Mouse (Mus musculus) testis, postnatal 14 days (tissue): ENCODE measurements around the gene Limd1.

Source experiments
- DNase-seq: peaks from one replicate; pipeline ENCODE4 v3.0.0; 2021; ENCODE audit warnings: low spot score

The Limd1 gene

DNA sequence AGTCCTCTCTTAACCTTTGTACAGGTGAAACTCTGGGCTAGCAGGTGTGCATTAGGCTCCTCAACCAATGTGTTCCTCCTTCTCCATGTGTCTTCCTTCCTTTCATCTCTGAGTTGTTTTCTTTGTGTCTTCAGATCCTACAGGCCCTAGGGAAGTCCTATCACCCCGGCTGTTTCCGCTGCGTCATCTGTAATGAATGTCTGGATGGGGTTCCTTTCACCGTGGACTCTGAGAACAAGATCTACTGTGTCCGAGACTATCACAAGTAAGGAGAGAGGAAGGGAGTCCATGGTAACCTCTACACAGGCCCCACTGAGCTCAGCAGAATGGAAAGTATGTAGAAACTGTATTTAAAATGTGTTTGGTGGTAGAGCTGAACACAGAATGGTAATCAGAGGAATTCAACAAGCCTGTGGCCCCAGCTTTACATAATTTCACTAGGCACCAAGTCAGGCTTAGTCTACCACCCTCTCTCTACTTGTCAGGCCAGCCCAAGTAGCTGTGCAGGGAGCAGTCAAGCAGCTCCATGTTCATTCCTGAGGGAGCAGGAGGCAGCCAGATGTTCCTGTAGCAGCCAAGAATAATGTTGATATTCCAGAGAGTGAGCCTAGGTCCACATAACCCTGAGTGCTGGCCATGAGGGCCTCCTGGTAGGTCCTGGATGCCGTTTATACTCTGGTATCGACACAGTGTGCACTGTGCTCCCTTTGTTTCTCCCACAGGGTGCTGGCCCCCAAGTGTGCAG is 38.3 kb downstream of the Limd1 start:
- DNase-seq = no peak

DNA sequence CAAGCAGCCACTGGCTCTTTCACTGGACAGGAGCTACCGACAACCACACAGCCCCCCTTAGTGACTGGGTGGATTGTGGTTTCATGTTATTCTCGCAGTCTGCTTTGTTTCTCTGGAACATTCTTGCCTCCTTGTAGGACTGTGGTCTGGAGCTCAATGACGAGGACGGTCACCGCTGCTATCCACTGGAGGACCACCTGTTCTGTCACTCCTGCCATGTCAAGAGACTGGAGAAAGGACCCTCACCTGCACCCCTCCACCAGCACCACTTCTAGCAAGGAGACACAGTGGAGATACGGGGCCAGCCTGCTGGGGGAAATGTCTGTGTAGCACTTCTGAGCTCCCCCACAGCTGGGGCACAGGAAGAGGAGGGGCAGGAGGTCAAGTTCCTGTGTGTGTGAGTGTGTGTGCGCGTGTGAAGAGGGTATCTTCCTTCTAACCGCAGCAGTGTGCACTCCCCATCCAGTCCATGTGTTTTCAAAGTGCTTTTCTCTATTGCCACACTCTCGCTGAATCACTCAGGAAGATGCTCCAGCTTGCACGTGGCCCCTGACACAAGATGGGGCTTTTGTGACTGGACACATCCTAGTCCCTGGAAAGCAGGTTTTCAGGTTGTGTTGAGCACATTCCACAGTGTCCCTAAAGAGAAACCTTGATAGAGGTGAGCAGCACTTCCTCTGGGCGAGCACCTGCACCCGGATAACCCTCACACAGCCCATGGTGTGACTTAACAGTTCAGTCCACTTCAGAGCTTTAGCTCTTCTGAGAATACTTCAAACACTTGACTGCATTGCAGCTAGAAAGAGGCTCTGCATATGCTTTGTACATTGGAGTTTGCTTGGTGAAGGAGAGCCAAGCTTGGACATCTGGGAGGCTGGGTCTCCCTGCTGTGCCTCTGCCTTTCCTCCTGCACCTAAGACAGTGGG is 40.7 kb downstream of the Limd1 start:
- DNase-seq = no peak

DNA sequence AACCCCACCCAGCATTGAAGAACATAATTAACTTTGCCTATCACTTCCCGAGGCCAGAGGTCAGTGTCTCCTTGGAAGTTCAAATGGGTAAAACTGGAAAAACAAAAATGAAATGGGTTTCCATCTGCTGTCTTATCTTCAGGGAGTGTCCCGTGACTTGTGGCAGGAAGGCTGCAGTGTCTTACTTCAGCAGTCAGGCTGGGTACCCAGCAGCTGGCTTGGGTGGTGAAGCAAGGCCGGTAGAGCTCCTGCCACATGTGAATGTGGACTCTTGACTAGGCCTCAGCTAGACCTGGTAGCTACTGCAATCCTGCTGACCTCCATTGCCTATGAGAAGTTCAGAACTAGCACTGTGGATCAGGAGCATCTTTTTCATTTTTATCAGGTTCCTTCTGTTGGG is 42.2 kb downstream of the Limd1 start:
- no peak for DNase-seq

DNA sequence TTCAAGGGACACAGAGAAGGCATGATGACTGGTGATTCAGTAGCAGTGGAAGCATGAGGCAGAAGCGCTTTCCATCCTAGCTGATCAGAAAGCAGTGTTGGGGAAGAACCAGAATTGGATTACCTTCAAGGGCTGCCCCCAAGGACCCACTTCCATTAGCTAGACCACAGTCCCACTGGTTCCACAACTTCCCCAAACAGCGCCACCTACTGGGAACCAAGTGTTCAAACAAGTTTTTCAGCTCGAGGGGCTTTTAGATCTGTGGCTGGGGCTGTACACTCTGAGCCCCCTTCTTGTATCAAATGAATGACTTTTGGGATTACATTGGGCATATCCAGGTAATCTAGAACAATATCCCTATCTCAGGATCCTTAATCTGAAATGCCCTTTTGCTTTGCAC is 45.2 kb downstream of the Limd1 start:
- no peak for DNase-seq

DNA sequence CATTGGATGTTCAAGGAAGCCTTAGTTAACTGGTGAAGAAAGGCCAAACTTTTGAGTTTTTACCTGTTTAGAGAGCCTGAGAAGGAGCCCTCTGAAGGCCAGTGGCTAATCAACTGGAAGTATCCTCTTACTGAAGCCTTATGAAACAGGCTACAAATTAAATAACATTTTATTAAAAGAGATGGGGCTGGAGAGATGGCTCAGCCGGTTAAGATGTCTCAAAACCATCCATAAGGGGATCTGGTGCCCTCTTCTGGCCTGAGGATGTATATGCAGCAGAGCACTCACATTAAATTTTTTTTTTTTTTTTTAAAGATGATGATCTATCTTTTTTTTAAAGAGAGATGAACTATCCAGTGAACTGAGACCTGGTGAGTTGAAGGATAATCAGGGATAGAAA is 46.6 kb downstream of the Limd1 start:
- peak; percentile 29 for DNase-seq

DNA sequence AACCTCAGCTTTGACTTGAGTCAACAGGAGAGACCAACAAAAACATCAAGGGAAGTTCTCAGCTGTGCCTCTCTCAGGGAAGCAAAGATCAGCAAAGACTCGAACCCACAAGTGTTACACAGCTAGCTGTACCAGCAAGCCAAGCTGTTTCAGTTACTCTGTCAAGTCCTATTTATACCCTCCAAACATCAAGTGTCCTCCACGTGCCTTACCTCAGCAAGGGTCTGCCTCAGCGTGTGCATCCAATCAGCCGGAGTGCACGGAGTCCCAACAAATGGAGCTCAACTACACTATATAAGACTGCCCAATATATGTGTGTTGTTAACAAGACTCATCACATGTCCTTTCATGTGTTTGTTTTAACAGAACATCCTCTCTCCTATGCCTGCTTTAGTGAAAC is 48.0 kb downstream of the Limd1 start:
- no peak for DNase-seq

DNA sequence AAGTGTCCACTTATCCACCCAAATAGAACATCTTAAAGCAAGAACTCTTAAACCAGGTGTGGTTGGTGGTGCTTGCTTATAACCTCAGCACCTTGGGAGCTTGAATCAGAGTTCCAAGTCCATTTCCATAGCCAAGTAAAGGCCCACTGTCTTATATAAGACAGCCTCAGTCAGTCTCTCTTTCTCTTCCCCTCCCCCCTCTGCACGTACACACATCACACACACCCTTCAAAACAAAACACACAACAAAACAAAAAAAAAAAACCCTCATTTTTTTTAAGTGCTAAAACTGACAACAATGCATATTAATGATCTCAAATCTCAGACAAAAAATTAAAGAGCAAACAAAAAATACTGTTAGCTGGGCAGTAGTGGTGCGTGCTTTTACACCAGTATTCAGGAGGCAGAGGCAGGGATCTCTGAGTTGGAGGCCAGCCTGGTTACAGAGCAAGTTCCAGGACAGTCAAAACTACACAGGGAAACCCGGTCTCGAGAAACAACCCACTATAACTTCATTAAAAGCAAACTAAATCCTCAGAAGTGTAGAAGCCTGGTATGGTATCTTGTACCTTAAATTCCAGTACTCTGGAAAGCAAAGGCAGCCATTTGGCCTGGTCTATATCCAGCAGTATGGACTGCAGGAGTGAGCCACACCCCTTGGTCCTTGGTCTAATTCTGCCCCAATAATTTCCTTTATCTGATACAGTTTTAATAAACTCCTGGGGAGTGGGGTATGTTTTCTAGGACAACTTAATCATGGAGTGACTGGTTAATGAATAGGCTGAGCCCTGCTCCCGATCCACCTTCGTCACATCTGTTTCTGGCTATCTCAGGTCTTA is 49.8 kb downstream of the Limd1 start:
- no peak for DNase-seq

DNA sequence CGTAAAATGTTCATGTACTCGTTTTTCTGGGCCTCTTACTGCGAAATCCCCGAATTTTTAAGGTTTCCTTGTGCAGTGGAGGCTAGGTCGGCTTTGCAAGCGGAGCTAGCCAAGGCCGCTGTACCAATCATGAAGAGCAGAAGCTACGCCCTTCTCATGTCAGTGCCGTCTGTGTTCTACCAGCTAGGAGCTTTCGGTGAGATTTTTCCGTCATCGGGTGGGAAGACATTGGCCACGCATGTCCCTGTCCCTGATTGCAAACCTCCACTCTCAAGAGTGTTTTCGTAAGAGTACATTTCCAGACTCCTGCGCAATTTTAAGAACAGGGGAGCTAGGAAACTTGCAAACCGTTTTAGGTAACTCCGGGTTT is 50.4 kb downstream of the Limd1 start:
- DNase-seq = peak; percentile 40

DNA sequence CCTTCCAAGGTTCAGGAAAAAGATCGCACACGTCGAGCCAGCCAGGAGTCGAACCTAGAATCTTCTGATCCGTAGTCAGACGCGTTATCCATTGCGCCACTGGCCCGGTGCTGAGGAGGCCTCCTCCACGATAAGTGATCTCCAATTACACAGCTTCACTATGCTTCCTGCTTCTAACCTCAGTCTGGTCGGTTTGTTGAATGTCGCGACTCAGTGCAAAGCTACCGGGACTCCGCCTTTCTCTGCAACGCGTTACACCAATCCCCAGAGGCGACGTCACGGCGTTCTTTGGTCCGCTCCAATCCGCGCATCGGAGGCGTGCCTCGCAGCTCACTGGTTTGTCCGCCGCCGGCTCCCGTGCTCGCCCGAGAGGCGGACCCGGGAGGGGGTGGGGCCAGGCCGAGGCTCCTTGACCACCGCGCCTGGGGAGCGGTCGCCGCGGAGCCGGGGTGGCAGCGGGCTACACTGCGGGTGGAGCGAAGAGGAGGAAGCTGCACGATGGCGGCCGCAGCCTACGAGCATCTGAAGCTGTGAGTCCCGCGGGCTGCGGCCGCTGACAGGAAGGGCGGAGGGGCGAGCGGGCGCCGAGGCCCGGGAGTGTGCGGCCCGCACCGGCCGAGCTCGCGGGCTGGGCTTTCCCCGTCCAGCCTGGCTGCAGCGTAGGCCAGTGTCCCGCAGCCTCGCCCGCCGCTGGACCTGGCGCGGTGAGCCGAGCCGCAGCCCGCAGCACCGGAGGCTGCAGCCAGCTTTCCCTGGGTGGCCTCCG is 51.1 kb downstream of the Limd1 start, which contains the start of gene Sacm1l:
Gene Sacm1l (plus strand): TSS at position 368 of the 766 bp plus-strand sequence.
- DNase-seq = peak; percentile 98

DNA sequence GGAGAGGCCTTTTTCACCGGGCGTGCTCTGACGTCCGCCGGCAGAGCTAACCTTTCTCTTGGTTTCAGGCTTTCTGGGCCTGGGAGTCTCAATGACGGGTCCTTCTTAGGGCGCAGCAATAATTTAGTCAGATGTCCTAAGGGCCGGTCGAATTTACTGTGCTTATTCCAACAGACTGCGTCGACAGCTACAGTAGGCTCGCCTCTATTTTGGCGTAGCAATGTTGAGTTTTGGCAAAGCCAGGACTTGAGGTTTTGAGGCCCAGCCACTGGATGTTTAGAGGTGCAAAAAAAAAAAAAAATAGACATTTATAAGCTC is 51.6 kb downstream of the Limd1 start:
- no peak for DNase-seq

DNA sequence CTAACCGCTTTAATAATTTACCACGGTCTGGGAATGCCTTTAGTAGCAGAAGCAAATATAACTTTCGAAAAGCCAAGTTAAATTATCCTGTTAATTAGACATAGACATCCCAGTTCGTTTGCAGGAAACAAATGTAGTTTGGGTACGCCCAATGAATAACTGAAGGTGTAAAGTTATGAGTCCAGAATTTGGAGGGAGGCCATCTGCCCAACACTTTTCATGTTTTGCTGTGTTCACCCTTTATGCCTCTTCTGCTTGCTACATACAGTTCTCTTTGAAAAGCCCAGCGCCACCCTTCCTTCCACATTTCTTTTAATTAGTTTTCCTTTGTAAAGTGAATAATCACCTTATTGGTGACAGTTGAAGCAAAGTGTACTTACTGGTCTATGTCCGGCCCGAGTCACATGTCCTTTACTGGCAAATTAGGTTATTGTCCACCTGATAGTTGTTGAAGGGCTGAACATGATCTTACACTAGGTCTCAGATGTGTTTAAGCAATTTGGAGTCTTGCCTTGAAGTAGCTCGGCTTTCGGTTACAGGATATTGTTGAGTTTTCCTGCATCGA is 52.1 kb downstream of the Limd1 start:
- DNase-seq = no peak

DNA sequence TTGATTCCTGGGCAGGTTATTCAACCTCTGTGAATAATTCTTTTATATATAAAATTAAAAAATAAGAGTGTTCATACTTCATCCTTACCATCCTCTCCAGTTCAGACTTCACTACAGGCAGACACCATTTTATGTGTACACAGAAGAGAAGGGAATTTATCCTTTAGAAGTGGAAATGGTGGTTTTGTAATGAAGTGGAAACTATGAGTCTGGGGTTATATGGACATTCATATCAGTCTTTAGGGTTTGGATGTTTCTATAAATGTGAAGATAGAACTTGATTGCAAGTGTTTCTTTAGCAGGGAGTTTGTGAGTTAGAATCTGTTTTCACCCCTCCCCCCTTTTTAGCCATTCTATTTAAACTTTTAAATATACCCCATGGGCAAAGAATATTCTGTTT is 52.7 kb downstream of the Limd1 start:
- DNase-seq = no peak

DNA sequence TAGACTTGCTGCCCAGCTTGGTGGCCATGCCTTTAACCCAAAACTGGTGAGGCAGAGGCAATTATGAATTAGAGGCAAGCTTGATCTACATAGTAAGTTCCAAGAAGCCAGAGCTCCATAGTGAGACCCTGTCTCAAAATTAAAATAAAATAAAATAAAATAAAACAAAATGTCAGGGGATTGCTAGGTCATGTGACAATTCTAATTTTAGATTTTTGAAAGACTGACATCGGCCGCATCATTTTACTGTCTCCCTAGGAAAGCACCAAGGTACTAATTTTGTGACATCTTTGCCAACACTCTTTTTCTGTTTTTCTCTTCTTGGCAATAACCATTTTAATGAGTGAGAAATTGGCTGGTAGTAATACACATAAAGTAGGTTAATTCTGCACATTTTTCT is 58.1 kb downstream of the Limd1 start:
- DNase-seq = no peak

DNA sequence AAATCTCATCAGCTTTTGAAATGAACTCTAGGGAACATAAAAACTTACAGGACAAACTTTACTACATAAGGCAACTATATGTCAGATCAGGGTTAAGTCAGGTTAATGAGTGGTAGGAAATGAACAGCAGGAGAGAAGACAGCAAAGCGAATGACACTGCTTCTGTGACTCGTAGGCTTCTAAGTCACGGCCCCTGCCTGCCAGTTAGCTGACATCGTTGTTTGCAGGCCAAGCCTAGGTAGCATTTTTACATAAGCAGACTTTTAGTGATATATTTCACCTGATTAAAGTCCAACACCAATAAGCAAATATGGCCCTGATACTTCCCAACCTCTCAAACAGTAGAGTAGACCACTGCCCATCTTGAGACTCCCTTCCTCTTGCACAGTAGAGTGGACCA is 59.7 kb downstream of the Limd1 start:
- DNase-seq = no peak

DNA sequence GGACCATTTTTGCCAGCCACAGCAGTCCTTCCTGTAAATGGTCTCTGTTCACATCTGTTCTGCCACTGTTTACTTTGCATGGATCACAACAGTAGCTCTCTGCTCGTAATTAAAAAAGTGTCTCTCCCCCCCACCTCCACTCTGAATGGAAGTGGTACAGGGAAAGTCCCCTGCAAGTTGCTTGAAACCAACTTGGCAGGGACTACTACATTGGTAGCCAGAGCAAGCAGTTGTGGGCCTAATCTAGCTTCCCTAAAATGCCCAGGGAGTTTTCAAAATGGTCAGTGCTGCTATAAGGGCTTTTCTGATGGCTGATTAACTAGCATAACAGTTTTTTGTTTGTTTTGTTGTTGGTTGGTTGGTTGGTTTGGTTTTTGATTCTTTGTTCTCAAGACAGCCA is 60.6 kb downstream of the Limd1 start:
- no peak for DNase-seq

DNA sequence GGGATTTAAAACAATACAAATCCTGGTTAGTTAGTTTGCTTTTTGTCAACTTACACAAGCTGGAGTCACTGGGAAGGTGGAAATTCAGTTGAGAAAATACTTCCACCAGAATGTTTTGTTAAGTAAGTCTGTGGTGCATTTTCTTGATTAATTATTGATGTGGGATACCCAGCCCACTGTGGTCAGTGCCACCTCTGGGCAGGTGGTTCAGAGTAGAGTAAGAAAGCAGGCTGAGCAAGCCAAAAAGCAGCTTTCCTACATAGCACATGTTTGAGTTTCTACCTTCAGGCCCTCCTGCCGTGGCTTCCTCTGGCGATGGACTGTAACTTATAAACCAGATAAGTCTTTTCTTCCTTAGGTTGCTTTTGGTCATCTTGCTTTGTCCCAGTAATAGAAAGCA is 61.3 kb downstream of the Limd1 start:
- DNase-seq = no peak

DNA sequence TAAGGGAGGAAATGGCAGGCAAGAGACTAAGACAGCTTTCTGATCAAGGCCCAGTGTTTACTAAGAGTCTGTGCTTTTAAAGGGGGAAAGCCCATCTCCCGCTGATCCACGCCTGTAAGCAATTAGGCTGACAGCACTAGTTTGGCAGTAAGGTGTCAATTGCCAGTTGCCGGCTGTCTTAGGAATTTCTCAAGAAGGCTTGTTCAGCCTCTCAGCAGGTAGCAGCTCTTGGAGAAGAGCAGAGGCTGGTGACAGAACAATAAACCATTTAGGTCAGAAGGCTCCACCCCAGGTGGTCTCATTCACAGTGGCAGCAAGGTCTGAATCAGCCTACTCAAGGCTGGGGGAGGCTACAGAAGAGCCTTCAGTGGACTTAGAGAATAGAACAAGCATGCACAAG is 76.1 kb downstream of the Limd1 start:
- no peak for DNase-seq
